Mouse (Mus musculus) layer of hippocampus, adult 9-11 months (tissue): Measurements from ENCODE around the gene Gm29776.

ENCODE experiments used
- DNase-seq: peaks from one replicate; pipeline ENCODE4 v3.0.0; 2022

Gm29776 gene

GRCm38 (mm10) chr14:54698733-54699132, at the start of gene Gm29776:
TSS of gene Gm29776 (minus strand) at chr14:54698833.
- no peak for DNase-seq

- DNase-seq, result no peak
These were observed 47.4 kb upstream of the Gm29776 start for GRCm38 (mm10) chr14:54746038-54746437.

DNA sequence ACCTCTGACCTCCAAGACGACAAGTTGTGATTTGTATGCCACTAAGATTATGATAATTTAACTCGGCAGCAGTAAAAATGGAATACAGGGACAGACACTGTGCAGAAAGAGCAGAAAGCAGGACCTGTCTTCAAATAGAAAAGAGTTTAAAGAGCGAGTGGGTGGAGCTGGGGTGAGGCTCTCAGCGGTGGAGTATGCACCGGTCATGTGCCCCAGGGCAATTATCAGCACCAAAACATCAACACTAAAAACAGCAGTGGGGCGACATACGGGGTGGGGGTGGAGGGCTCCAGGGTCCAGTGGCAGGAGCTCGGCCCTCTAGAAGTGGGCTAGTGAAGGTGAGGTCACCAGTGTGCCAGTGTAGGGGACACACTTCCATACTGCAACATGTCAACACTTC, 45.8 kb upstream of the Gm29776 start:
- DNase-seq, result no peak

- DNase-seq, result no peak
These were observed 43.7 kb upstream of the Gm29776 start for GRCm38 (mm10) chr14:54742375-54742774.

- no peak for DNase-seq
These were observed 43.1 kb upstream of the Gm29776 start for GRCm38 (mm10) chr14:54741721-54742120.

DNA sequence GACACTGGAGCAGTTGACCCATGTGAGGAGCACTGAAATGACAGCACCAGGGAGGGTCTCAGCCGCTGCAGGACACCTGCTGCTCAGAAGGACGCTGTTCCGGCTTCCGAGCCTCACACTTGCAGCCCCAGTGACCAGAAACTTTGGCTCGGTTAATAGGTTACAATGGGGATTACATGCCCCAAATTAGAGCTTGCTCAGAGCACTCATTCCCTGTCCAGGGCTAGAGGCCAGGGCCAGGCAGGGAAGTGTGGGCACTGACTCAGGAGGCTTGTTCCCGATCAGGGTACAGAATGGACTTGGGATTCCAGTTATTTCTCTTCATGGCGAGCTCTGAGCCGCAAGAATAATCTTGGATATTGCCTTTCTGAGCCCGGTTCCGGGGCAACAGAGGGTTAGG, 39.0 kb upstream of the Gm29776 start:
- DNase-seq, result no peak

DNA sequence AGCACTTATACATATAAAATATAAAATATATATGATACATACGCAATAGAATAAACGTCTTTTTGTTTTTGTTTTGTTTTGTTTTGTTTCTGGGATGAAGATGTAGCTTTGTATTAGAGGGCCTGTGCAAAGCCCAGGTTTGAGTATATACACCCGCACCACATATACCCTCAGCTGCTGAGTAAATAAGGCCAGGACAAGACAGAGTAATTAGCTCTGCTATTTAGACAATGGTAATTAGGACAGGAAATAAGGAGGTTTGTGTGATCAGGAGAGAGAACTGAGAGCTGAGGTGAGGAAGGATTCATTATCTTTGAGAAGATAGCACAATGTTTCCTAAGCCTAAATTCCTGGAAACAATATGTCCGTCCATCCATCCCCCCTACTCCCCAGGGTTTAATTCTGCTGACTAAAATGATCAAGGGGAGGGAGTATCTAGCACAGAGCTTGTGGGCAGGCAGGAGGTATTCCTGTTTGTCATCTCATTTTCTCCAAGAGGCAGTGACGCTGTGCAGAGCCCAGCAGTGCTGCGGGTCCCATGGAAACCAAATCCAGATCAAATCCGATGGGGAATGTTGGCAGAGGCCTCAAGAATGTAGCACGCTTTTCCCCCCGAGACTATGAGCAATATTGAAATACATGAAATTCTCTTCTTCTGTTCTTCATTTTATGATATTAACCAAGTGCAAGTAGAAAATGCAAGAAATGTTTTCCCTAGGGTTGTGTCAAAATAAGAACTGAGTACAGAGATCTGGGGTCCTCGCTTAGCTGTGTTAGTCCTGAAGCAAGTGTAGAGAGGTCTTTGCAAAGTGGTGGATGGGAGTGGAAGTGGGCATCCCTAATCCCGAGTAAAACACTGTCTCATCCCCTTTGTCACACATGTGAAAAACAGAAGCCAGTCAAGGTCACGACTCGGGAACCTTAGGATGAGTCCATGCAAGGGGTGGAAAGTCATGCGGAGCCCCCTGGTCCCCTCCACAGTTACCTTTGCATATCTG, 38.2 kb upstream of the Gm29776 start:
- peak; percentile 73 for DNase-seq

GRCm38 (mm10) chr14:54735221-54735620, 36.6 kb upstream of the Gm29776 start:
- DNase-seq, result no peak

GRCm38 (mm10) chr14:54734004-54734403, 35.4 kb upstream of the Gm29776 start:
- no peak for DNase-seq

GRCm38 (mm10) chr14:54732206-54732605, 33.6 kb upstream of the Gm29776 start:
- DNase-seq, result no peak

GRCm38 (mm10) chr14:54730305-54730704, 31.7 kb upstream of the Gm29776 start:
- DNase-seq, result peak; percentile 57

GRCm38 (mm10) chr14:54728823-54729653, 30.4 kb upstream of the Gm29776 start:
- DNase-seq, result no peak

DNA sequence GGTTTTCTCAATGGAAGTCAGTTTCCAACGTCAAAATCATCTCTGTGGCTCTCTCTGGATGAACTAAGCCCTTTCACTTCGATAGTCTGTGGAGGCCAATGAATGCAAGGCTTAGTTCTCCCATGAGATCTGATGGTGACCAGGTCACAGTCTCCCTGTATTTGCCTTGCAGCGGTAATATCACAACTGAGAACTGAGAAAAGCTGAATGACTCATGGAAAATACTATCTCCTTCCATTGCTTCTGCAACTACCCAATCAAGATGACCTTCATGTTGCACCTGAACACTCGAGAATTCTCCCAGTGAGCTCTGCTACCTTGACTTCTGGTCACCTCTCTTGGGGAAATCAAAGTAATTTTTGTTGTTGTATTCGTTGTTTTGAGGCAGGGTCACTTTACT, 28.9 kb upstream of the Gm29776 start:
- no peak for DNase-seq

DNA sequence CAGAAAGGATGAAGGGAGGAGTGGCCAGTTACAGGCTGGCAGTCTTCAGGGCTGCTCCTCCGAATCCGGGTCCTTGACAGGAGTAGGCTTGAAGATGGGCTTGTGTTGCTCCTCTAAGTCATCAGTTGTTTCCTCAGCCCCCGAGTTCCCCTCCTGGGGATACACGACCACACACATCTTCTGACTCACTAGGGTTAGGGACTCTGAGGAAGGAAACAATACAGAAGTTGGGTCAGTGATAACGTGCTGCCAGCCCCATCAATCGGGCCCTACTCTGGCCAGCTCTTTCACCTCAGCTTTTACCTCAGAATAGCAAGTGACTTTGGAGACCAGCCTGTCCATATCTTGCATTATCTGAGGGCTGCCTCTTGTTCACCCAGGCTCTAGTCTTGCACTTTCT, 25.4 kb upstream of the Gm29776 start:
- no peak for DNase-seq

DNA sequence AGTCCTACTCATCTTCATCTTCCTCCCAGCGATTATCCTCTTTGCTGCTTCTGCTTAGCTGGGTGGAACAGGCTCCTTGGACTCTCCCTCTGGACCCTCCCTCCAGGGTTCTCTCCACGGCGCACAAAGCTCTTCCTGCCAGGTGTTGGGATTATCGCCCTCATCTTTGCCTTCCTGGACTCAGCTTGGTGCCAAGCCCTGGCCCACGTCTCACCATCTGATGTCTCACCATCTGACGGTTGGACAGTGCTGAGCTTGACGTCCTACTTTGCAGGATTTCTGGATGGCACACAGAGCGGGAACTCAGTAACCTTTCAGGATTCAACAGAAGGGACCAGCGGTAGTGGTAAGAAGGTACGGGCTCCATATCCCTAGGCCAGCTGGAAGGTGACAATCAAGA, 23.1 kb upstream of the Gm29776 start:
- no peak for DNase-seq

DNA sequence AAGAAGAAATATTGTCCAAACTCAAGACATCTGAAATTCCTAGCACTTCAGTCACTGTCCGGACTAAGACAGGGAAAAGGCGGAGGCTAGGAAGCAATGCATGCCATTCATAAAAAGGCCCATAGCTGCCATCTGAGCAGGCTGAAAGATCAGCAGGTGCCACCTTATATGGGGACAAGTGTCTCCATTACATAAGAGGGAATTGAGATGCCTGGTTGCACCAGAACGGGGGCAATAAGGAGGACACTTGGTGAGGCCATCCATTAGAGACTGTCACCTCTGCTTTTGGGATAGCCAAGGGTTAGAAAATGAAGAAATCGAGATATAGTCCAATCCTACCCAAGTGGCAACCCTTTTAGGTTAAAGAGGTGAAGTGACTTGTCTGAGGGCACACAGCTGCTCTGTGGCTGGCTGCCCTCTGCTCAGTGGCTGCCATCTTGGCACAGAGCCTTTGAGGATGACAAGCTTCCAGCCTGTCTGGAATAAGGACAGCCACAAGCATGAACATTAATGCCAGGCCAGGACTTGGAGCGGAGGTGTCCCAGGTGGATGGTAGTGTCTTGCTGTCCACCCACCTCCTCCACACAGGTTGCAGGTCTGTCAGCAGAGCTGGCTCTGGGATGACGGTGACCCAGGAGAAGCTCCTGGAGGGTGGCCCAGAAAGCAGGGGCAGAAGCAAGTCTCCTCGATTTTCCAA, 22.2 kb upstream of the Gm29776 start:
- DNase-seq, result no peak

- no peak for DNase-seq
These were observed 21.4 kb upstream of the Gm29776 start for GRCm38 (mm10) chr14:54720041-54720440.

GRCm38 (mm10) chr14:54715402-54715801, 16.8 kb upstream of the Gm29776 start:
- DNase-seq, result no peak

- no peak for DNase-seq
These were observed 16.0 kb upstream of the Gm29776 start for GRCm38 (mm10) chr14:54714617-54715081.

GRCm38 (mm10) chr14:54714121-54714520, 15.5 kb upstream of the Gm29776 start:
- DNase-seq, result peak; percentile 76

GRCm38 (mm10) chr14:54712861-54713260, 14.2 kb upstream of the Gm29776 start:
- peak; percentile 46 for DNase-seq

DNA sequence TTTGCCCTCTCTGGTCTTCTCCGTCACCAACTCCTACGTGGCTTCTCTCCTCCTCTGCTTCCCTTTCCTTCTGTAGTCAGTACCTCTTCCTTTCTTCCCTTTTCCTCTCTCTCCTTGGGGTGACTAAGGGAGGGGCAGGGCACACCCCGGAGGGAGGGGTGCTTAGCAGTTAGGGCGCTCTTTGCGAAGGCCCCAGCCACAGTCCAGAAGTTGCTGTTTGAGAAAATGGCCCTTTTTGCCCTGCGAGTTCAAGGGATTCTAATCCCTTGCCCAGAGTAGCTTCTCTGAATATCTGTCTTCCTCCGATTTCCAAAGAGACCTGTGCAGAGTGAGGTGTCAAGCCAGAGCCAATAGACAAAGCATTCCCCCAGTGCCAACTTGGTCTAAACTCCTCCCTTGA, 13.4 kb upstream of the Gm29776 start, which contains the start of gene Cebpe:
Gene Cebpe, minus strand, starts transcription at position 101 of the 400 bp plus-strand sequence.
- no peak for DNase-seq

- no peak for DNase-seq
These were observed 10.4 kb upstream of the Gm29776 start for GRCm38 (mm10) chr14:54709054-54709453.
